ENCODE assay signal across 27 mouse cellular contexts in genomic region chr17:71049292-71049691, GRCm38 (mm10). TPM values are rescaled to one million over a fixed set of nuclear protein-coding genes. Genes with fewer than 3 reads are reported as not detected.
"Had no signal": no experiment of that assay in that cellular context is flagged by ENCODE, and none has a peak within 500 bp of the region (broad histone marks: within the 10 kb centered on the region; RNA-seq: fewer than 3 reads in every experiment).

No protein-coding gene starts in this region.

- ATAC-seq: forebrain, embryonic 13.5 days; forebrain, embryonic 14.5 days; forebrain, embryonic 15.5 days; forebrain, embryonic 16.5 days; forebrain, postnatal 0 days had no signal

- H3K27ac ChIP-seq: embryonic facial prominence, embryonic 10.5 days; embryonic facial prominence, embryonic 12.5 days; embryonic facial prominence, embryonic 13.5 days; embryonic facial prominence, embryonic 15.5 days; forebrain, embryonic 10.5 days; forebrain, embryonic 12.5 days; forebrain, embryonic 13.5 days; forebrain, embryonic 15.5 days; gastrocnemius, adult 2 months; heart, adult 2 months had no signal

- H3K4me2 ChIP-seq: embryonic facial prominence, embryonic 12.5 days; embryonic facial prominence, embryonic 13.5 days; embryonic facial prominence, embryonic 15.5 days; forebrain, embryonic 12.5 days; forebrain, embryonic 13.5 days; forebrain, embryonic 15.5 days had no signal

- H3K9ac ChIP-seq: embryonic facial prominence, embryonic 12.5 days; embryonic facial prominence, embryonic 13.5 days; embryonic facial prominence, embryonic 15.5 days; forebrain, embryonic 12.5 days; forebrain, embryonic 13.5 days; forebrain, embryonic 15.5 days; forebrain, postnatal 0 days had no signal

- DNase-seq: cerebellum, adult 9-10 months; cerebellum, adult 9-11 months; cerebellum, postnatal 10 days; cerebellum, postnatal 14 days; cerebellum, postnatal 25 days; cerebellum, postnatal 36 days; embryo, embryonic 11 days; forebrain, postnatal 0 days; gastrocnemius, adult 2 months; gastrocnemius, postnatal 10 days; gastrocnemius, postnatal 14 days; gastrocnemius, postnatal 25 days; gastrocnemius, postnatal 36 days; heart, adult 11 months; heart, adult 18-20 months; heart, adult 2 months had no signal

- H3K36me3 ChIP-seq: embryonic facial prominence, embryonic 10.5 days; embryonic facial prominence, embryonic 12.5 days; embryonic facial prominence, embryonic 13.5 days; embryonic facial prominence, embryonic 15.5 days; forebrain, embryonic 10.5 days; forebrain, embryonic 12.5 days; forebrain, embryonic 15.5 days had no signal

- H3K4me3 ChIP-seq: embryonic facial prominence, embryonic 10.5 days; embryonic facial prominence, embryonic 12.5 days; embryonic facial prominence, embryonic 13.5 days; embryonic facial prominence, embryonic 15.5 days; erythroblast, embryonic 14.5 days; forebrain, embryonic 10.5 days; forebrain, embryonic 12.5 days; forebrain, embryonic 13.5 days; forebrain, embryonic 15.5 days; gastrocnemius, adult 2 months; heart, adult 2 months had no signal

- H3K9me3 ChIP-seq: embryonic facial prominence, embryonic 10.5 days; embryonic facial prominence, embryonic 12.5 days; embryonic facial prominence, embryonic 13.5 days; embryonic facial prominence, embryonic 15.5 days; forebrain, embryonic 10.5 days; forebrain, embryonic 12.5 days; forebrain, embryonic 13.5 days; forebrain, embryonic 15.5 days had no signal

- H3K4me1 ChIP-seq: embryonic facial prominence, embryonic 10.5 days; embryonic facial prominence, embryonic 12.5 days; embryonic facial prominence, embryonic 13.5 days; embryonic facial prominence, embryonic 15.5 days; forebrain, embryonic 10.5 days; forebrain, embryonic 12.5 days; forebrain, embryonic 13.5 days; forebrain, embryonic 15.5 days had no signal

- H3K27me3 ChIP-seq: embryonic facial prominence, embryonic 12.5 days; embryonic facial prominence, embryonic 13.5 days; embryonic facial prominence, embryonic 15.5 days; forebrain, embryonic 12.5 days; forebrain, embryonic 13.5 days; forebrain, embryonic 15.5 days had no signal

RNA-seq across cellular contexts. Expression of gene Myom1, which starts 46.9 kb away (rescaled TPM):
- polyA plus RNA-seq: erythroblast, embryonic 14.5 days had no signal
